Mouse (Mus musculus) heart, adult 8-10 months (tissue): ENCODE data around the gene En1. TPM values are rescaled to one million over a fixed set of nuclear protein-coding genes. Genes with fewer than 3 reads are reported as not detected.

Experiments
- DNase-seq: peaks from one replicate; pipeline ENCODE4 v3.0.0; 2022; ENCODE audit warnings: low spot score
- total RNA-seq, 4 experiments: library from RNA; stranded (reverse); gene quantifications; 2 replicates each; pipeline ENCODE4 v1.2.4; 2022

Gene En1
- total RNA-seq, 4 experiments from 2014 or later = not detected

DNA sequence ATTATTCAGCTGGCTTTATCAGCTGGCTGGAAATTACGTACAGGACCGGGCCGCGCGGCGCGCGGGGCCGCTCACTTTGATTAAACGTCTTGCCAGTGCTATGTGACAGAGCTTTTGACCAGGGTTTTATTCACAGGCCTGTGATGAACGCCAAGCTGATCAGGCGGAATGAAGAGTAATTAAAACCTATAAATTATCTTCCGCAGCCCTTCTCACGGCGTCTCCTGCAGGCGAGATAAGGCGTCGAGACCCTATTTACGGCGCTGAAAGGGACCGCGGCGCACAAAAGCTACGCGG, 2.1 kb upstream of the En1 start:
- no peak for DNase-seq

DNA sequence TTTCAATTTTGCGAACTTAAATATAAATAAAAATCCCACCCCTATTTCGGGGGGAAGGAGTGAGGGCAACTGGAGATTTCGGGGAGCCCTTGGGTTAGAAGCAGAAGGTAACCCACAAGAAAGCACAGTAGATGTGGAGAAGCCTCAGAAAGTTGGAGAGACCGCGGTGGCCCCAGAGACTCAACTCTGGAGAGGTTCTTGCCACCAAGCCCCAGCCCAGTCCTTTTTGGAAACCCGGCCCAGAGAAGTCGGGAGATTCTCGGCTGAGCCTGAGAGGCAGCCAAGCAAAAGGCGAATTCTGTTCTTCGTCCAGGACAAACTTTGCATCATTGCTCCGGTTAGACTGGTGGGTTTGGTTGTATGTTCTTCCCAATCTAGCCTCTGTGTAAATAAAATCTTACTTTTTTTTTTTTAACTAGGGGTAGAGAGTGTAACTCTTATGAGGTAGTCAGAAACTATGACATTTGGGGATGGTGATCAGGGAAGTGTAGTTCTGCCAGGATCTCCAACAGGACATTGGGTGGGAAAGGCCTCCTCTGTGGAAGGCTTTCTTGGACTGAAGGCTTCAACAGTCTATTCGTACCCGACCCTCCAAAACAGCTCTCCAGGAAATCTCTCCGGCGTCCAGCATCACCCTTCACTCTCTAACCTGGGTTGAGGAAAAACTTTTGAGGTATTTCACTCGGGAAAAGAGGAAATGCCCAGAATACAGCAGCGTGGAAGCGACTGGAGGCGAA, 1.5 kb upstream of the En1 start:
- DNase-seq = no peak

DNA sequence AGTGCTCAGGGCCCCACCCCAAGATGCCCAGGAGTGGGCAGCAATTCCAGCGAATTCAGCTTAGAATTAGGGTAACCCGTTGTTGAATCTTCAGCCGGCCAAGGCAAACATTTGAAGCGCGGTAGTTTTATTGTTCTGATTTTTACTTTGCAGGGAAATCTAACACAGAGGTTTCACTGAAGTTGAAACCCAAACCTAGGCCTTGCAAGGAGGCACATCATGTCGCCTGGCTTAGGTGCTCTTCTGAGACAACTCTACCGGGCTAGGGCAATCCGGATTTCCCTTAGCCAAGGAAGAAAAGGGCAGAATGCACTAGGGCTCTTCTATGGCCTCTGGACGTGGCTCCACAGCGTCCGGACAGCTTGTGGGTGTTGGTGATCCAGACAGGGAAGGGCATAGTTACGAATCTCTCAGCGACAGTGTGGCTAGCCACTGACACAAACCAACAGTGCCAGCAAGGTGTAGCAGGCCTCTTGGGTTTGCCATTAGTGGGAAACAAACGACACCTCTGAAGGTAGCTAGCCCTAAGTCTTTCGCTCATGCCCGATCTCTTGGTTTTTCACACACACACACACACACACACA, 873 bp upstream of the En1 start:
- no peak for DNase-seq

DNA sequence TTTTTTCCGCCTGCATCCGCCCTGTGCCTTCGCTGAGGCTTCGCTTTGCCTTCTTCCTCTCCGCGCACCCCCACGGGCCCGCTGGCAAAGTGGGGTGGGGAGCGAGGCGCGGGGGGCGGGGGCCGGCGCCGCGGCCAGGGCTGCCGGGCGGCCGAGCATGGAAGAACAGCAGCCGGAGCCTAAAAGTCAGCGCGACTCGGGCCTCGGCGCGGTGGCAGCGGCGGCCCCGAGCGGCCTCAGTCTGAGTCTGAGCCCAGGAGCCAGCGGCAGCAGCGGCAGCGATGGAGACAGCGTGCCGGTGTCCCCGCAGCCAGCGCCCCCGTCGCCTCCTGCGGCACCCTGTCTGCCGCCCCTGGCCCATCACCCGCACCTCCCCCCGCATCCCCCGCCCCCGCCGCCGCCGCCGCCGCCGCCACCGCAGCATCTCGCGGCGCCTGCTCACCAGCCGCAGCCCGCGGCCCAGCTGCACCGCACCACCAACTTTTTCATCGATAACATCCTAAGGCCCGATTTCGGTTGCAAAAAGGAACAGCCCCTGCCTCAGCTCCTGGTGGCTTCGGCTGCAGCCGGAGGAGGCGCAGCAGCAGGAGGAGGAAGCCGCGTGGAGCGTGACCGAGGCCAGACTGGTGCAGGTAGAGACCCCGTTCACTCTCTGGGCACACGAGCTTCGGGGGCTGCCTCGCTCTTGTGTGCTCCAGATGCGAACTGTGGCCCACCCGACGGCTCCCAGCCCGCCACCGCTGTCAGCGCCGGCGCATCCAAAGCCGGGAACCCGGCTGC, 848 bp downstream of the En1 start:
- DNase-seq = no peak

DNA sequence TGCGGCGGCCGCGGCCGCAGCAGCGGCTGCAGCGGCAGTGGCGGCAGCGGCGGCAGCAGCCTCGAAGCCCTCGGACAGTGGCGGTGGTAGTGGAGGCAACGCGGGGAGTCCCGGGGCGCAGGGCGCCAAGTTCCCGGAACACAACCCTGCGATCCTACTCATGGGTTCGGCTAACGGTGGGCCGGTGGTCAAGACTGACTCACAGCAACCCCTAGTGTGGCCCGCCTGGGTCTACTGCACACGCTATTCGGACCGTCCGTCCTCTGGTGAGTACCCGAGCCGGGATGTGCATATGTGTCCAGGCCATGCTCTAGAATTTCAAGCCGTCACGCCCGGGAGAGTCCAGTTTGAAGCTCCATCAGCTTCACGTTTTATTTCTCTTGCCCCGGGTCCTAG, 1.4 kb downstream of the En1 start:
- DNase-seq = no peak

DNA sequence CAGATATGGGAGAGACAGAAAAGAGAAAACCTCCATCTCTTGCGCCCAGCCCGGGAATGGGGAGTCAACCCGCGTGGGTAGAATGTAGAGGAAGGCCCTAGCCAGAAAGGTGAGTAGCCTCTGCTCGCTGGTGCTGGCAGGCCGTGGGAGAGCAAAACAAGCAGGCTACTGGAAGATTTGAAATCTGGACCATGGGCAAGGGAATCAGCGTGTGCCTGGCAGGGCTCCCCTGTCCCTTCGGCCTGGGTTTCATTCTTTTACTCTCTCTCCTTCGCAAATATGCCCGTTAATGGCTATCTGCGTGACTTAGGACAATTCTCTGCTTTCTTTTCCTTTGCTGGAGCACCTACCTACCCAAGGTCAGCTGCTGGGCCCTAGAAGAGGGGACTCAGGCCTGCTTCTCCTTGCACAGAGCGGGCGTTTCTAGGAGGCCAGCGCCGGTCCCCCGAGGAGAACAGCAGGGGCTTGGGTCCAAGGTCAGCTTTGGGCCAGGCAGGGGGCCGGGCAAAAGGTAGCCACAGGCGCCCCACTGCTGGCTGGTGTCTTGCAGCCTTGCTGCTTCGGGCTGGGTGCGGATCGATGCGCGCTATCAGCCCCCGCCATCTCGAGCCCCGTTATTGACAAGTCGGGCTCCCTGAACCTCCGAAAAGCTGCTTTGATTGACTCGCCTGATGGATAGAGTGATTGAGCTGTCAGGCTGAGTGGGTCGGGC, 2.4 kb downstream of the En1 start:
- no peak for DNase-seq

DNA sequence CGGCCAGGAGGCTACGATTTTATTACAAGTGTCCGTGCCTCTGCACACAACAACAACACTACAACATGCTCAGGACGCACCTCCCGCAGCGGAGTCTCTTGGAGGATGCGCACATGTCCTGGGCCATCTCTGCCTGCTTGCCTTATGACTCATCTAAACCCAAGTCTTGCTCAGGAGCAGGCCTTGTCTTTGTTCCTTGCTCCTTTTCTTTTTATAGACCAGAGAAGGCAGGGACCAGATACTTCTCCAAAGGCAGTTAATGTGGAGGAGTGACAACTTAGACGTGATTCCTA, 2.9 kb downstream of the En1 start:
- no peak for DNase-seq

DNA sequence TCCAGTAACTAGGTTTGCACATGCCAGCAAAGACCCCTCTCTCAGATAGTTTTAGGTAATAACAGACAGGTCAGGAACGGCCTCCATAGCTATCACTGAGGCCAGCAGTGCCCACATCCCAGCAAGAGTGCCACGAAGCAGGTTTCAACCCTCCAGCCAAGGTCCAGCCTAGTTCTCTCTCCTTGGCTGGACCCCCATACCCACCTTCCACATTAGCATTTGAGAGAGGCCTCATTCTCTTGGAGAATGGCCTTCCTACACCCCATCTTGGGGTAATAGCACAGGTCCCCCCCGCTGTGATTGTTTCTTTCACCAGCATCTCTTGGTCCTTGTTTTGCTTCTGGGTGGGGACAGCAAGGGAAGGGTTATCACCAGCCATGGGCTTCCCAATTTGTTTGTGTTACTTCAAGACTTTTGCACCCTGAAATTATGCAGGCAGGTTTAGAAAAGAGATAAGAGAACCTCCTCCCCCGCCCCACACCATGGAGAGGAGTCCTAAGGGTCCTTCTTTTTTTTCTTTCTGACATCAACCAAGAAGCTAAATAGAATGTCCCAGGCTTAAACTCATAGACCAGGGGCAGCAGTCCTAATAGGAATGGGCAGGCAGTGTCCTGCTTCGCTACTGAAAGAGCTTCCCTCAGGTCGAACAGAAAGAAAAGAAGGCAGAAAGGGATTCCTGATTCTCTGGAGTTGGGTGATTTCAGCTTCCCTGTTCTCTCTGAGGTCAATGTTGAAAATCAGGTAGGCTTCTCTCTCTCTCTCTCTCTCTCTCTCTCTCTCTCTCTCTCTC, 3.5 kb downstream of the En1 start:
- DNase-seq = no peak

DNA sequence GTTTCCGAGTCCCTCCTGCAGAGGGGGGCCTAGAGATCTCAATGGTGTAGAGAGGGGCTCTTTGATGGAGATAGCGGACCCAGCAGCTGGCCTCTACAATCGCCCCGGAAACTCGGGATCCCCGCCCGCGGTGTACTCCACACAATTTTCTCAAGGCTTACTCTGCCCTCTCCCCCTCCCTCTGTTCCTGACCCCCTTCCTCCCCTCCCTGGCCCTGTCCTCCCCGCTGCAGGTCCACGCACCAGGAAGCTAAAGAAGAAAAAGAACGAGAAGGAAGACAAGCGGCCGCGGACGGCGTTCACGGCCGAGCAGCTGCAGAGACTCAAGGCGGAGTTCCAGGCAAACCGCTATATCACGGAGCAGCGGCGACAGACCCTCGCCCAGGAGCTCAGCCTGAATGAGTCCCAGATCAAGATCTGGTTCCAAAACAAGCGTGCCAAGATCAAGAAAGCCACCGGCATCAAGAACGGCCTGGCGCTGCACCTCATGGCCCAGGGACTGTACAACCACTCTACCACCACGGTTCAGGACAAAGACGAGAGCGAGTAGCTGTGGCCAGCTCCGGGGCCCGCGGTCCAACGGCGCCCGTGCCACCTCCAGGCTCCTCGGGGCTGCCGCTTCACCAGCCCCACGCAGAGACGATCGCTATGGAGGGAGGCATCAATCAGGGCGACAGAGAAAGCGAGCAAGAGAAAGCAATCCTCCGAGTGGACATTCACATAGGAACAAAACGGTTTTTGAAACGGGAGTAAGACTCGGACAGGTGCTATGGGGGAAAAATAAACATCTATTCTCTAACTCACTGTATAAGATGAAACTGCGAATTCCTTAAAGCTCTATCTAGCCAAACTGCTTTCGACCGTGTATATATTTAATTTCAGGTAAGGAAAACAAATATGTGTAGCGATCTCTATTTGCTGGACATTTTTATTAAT, 4.7 kb downstream of the En1 start:
- no peak for DNase-seq

DNA sequence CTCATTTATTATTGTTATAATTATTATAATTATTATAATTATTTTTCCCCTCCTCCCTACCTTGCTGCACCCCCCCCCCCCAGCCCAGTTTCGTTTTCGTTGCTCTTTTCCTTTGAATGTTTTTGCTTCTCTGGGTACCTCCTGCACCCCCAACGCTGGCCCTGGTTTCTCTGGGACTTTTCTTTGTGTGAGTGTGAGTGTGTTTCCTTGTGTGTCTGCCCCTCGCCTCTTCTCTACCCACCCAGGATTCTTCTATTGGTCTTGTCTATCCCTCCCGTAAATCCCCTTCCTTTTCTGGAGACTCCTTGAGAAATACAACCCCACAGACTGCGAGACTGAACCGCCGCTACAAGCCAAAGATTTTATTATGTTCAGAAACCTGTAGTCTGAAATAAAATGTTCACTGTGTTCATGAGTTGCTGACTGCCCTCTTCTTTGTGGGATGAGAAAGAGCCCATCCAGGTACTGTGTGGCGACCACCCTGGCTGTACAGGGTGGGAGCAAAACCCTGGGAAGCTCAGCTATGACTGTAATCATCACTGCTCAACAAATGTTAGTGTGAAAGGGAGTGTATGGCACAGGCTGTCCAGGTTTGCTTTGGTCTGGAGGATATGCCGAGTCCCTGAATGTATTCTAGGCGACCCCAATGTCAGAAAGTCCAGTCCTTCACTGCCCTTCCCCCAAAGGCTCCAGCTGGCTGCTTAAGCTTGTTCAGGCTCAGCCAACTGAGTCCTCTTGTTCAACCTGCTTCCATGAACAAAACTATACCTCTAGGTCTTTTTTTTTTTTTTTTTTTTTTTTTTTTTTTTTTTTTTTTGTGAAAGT, 5.6 kb downstream of the En1 start:
- no peak for DNase-seq

DNA sequence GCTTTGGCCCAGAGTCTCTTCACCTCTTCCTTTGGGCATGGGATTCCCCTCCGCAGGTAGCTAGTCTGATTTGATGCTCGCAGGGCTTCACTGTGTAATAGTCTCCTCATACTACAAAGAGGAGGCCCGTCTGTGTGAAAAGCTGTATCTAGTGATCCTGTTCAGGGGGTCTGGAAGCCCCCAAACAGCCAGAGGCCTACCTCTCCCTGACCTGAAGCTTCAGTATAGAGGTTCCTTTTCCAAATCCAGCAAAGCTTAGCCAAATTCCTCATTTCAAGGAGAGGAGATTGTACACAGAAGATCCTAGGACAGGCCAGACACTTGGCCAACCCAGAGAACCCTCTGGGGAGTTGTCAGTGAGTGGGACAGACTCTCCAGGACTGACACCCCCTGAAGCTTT, 6.2 kb downstream of the En1 start:
- DNase-seq = no peak

DNA sequence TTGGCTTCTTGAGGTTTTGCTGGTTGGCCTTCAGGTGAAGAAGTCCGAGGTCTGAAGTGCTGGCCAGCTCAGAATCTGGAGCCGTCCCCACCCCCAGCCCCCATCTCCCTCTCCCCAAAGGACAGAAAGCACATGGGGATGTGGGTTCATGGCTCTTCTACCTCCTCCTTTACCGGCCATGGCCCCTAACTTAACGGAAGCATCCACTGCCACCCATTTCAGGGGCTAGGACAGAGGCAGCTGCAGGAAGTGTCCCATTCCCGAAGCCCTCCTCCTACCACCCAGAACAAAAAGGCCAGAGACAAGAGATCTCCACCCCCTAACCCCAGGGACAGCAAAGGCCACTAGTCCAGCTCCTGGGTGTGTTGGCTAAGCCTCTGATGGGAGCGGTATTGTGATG, 7.4 kb downstream of the En1 start:
- DNase-seq = no peak

DNA sequence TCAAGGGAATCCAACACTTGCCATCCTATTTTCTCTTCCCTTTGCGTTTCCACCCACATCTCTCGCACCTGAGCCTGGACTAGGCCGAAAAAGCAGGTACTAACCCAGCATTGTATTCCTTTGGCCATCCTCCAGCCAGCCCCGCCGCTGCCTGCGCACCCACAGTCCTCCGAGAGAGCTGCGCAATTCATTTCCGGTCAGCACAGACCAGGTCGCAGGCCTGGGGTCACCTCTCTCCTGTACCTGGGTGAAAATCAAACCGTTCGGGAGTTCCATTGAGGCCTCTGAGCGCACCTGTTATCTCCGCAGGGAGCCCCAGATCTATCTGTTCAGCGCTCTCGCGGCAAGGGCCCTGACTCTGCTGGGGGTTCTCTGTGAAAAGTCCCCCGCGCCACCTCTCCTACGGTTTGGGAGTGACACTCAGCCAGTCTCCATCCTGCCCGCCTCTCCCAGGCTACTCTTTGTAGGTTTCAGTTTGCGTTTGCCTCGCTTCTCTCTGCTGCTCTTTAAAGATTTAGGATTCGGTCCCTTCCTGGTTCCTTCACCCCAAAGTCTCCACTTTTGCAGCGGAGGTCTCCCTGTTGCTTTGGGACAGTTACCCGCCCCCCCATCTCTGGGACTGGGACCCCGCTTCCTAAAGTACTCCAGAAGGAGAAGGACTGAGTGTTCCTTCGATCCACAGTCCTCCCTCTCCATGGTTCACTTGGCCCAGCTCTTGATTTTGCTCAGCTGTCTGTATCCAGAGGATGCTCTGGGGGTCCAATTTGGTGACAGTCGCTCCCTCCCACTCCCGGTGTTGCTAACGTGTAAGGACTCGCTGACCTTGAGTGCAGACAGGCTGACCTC, 11.5 kb downstream of the En1 start:
- no peak for DNase-seq

DNA sequence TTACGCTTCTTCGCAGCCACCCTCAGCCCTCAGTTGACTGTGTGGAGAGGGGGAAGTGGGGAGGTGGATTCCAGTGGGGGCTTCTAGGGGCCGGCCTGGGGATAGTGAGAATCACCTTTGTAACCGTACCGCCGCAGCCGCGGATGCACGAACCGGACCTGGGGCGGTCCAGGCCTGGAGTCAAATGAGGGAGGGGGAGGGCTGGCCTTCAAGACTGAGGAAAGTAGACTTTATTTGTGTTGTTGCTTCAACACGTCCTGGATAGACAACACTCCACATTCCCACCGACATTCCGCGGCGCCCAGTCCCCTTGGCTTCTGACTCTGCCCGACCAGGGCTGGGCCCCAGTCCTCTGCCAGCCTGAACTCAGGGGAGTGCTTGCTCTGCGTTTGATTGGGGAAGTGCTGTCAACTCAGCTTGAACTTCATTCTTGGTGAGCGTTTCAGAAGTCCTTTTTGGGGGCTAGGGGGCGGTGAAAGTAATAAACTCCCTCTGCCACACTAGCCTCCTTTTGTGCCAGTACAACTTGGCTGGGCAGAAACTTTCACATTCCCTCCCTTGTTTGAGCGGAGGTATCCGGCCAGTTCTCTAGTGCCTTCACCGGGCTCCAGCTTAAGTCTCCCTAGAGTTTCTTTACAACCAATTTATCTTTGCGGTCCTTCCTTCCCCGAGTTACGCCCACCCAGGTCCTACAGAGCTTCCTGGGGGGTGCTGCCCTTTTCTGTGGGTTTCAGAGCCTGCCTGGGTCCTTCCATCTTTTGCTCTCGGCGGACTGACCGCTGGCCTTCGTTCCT, 12.3 kb downstream of the En1 start:
- DNase-seq = no peak

DNA sequence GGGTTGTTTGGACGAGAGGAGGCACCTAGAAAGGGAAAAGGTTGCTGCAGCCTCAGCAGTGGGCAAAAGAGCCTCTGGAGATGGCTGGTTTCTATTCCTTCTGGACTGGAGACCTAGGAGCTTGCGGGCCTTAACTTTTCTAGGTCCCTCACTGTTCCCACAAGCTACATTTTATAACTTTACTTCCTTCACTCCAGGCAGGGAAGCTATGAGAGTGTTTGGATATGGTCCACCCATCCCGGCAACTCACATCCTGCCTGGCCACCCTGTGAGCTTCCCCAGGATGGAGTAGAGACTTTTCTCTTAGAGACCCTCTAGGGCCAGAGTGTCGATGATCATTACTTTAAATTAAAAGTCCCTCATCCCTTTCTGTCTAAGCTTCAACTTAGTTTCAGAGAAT, 13.3 kb downstream of the En1 start:
- DNase-seq = no peak

DNA sequence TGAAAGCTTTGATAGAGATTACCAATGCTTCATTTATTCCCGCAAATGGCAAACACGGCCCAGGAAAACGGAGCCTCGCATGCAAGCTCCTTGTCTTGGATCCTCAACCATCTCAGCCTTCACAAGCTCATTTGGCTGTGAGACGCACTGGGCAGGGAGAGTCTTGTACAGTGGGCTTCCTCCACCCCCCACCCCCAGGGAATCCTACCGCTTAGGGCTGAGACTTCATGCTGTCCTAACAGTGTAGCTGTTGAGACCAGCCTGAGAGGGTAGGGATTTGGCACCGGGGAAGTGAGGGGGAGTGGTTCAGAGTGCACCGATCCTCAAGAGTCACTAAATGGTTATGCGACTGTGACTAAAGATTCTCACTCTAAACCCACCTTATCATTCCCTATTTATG, 13.7 kb downstream of the En1 start:
- DNase-seq = no peak

DNA sequence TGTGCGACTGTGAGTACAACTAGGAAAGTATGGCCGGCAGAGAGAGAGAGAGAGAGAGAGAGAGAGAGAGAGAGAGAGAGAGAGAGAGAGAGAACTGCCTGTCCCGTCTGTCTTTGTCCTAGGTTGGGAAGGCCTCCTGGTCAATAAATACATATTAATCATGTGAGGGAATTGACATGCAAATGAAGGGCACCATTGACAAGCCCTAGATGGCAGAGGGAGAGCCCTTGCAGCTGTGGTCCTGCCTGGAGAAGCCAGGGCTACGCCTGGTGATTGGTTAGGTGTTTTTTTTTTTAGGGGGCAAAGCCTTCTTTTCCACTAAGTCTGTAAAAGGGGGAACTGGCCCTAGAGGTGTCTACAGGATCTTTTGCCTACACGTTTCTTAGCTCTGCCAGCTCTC, 19.2 kb downstream of the En1 start:
- no peak for DNase-seq

DNA sequence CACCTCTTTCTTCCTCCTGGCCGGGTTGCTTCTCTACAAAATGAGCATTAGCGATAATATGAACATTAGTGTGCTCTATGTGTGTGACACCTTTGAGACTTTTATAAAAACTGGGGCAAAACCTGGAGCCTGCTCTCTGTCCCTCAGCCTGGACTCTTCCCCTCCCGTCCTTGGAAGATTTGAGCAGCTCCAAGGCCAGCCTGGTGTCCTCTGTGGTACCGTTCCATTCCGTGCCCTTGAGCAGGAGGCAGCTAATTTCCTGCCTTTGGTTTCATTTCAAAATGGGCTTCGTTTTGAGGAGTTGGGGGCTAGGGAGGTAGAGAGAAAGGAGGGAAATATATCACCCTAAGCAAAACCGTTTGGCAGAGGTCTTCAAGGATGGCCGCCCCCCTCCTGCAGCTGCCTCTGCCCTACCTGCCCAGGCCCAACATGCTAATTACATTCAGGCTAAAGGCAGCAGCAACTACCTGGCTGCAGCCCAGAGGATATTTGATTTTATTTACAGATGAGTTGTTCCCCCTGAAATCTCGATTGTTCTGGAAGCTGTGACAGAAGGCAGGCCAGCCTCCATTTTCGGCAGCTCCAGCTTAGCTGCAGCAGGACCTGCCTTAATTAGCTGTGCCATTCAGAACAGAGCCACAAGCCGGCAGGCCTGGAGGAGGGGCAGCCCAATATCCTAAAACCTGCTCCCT, 24.9 kb downstream of the En1 start:
- DNase-seq = no peak
